ENCODE assay signal across 9 mouse cellular contexts in the genomic region with DNA sequence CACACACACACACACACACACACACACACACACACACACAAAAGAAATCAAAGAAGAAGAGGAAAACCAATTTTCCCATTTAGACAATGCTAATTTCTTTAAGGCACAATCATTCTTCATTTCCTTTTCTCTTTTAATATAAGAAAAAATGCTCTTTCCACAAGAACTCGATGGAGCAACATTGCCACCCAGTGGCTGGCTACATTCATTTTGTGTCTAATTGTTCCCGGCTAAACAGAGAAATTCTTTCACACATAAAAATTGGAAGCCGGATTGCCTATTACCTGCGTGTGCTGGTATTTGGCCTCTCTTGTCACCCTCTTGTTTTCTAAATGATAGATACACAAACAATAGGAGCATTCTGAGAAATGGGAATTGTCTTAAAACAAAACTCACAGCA.
A peak's percentile ranks its signal among the peaks of the same experiment; 100 is the strongest.
DNase-seq lines count a peak whose midpoint lies in the region; ATAC-seq and TF ChIP-seq lines count a peak whose summit lies in the region.
"Had no signal": no experiment of that assay in that cellular context is flagged by ENCODE, and none has a peak within 500 bp of the region (broad histone marks: within the 10 kb centered on the region; RNA-seq: fewer than 3 reads in every experiment).

No protein-coding gene starts in this region.

- no peaks in the 10 kb centered on the region for H3K36me3 ChIP-seq in intestine, postnatal 0 days (ENCODE audit: control insufficient read depth, insufficient read depth)
- H3K36me3 ChIP-seq in intestine, embryonic 16.5 days (ENCODE audit: control insufficient read depth, insufficient read depth, low read length) = no peaks in the 10 kb centered on the region
- H3K36me3 ChIP-seq in embryonic facial prominence, embryonic 14.5 days (ENCODE audit: control insufficient read depth, insufficient read depth, low read length) = no peaks in the 10 kb centered on the region
- H3K36me3 ChIP-seq in stomach, embryonic 14.5 days (ENCODE audit: control insufficient read depth, insufficient read depth, low read length) = no peaks in the 10 kb centered on the region

- TF ChIP-seq CTCF in intestine, postnatal 0 days (IDR thresholded peaks at IDR 0.05; ENCODE audit: low read depth) = peak; percentile 72
- TF ChIP-seq CTCF in layer of hippocampus, adult 2 months (conservative IDR thresholded peaks at IDR 0.05) = peak; percentile 82

- H3K4me3 ChIP-seq in intestine, postnatal 0 days (ENCODE audit: low read depth, low read length) = no peak overlapping the region
- H3K4me3 ChIP-seq in intestine, embryonic 16.5 days (ENCODE audit: low read length) = no peak overlapping the region
- no peak overlapping the region for H3K4me3 ChIP-seq in embryonic facial prominence, embryonic 14.5 days (ENCODE audit: low read depth, low read length)
- no peak overlapping the region for H3K4me3 ChIP-seq in layer of hippocampus, adult 2 months
- no peak overlapping the region for H3K4me3 ChIP-seq in stomach, embryonic 14.5 days (ENCODE audit: low read depth, low read length)

- no peaks in the 10 kb centered on the region for H3K4me1 ChIP-seq in intestine, postnatal 0 days (replicated peaks; ENCODE audit: control insufficient read depth, insufficient read depth, low read length)
- H3K4me1 ChIP-seq in intestine, embryonic 16.5 days (ENCODE audit: control insufficient read depth, insufficient read depth, low read length) = no peaks in the 10 kb centered on the region
- no peaks in the 10 kb centered on the region for H3K4me1 ChIP-seq in embryonic facial prominence, embryonic 14.5 days (ENCODE audit: control insufficient read depth, insufficient read depth, low read length)
- H3K4me1 ChIP-seq in stomach, embryonic 14.5 days (ENCODE audit: control insufficient read depth, insufficient read depth, low read length) = no peaks in the 10 kb centered on the region

- no peak overlapping the region for H3K4me2 ChIP-seq in intestine, postnatal 0 days (replicated peaks; ENCODE audit: low read depth)
- no peak overlapping the region for H3K4me2 ChIP-seq in intestine, embryonic 16.5 days (ENCODE audit: low read depth, low read length)
- no peak overlapping the region for H3K4me2 ChIP-seq in embryonic facial prominence, embryonic 14.5 days (ENCODE audit: low read depth, low read length)
- H3K4me2 ChIP-seq in stomach, embryonic 14.5 days (replicated peaks; ENCODE audit: low read depth, low read length) = 0 out of 2 replicates have a peak overlapping the region, but pooled peaks have one; percentile 14

- WGBS in intestine, postnatal 0 days = 15% methylated on average over 4 of the region's 4 CpGs
- 9% methylated on average over 4 of the region's 4 CpGs for WGBS in intestine, embryonic 16.5 days
- 20% methylated on average over 4 of the region's 4 CpGs for WGBS in embryonic facial prominence, embryonic 14.5 days
- WGBS in stomach, embryonic 14.5 days = 12% methylated on average over 4 of the region's 4 CpGs

- H3K9ac ChIP-seq in intestine, postnatal 0 days (ENCODE audit: low read depth, low read length) = no peak overlapping the region
- no peak overlapping the region for H3K9ac ChIP-seq in intestine, embryonic 16.5 days (ENCODE audit: low read depth, low read length)
- no peak overlapping the region for H3K9ac ChIP-seq in embryonic facial prominence, embryonic 14.5 days (ENCODE audit: low read depth, low read length)
- no peak overlapping the region for H3K9ac ChIP-seq in stomach, embryonic 14.5 days (replicated peaks; ENCODE audit: low read depth, low read length)
- H3K9ac ChIP-seq: liver, embryonic 14.5 days had no signal

- no peaks in the 10 kb centered on the region for H3K27me3 ChIP-seq in intestine, postnatal 0 days (replicated peaks; ENCODE audit: control insufficient read depth, insufficient read depth, low read length)
- H3K27me3 ChIP-seq in intestine, embryonic 16.5 days (replicated peaks; ENCODE audit: control insufficient read depth, insufficient read depth, low read length) = no peaks in the 10 kb centered on the region
- no peaks in the 10 kb centered on the region; the same call in 1 of the 2 replicates for H3K27me3 ChIP-seq in embryonic facial prominence, embryonic 14.5 days (replicated peaks; ENCODE audit: control insufficient read depth, insufficient read depth, low read length)
- H3K27me3 ChIP-seq in stomach, embryonic 14.5 days (ENCODE audit: control insufficient read depth, insufficient read depth, low read length) = no peaks in the 10 kb centered on the region

- no peak overlapping the region for H3K27ac ChIP-seq in intestine, postnatal 0 days (ENCODE audit: low read depth, low read length)
- H3K27ac ChIP-seq in intestine, embryonic 16.5 days (ENCODE audit: low read length) = no peak overlapping the region
- H3K27ac ChIP-seq in embryonic facial prominence, embryonic 14.5 days (replicated peaks; ENCODE audit: low read depth, low read length) = no peak overlapping the region
- H3K27ac ChIP-seq in layer of hippocampus, adult 2 months = no peak overlapping the region
- no peak overlapping the region for H3K27ac ChIP-seq in stomach, embryonic 14.5 days (ENCODE audit: low read length)
- H3K27ac ChIP-seq: liver, embryonic 14.5 days had no signal

- H3K9me3 ChIP-seq in intestine, postnatal 0 days (ENCODE audit: control insufficient read depth) = no peaks in the 10 kb centered on the region
- no peaks in the 10 kb centered on the region for H3K9me3 ChIP-seq in intestine, embryonic 16.5 days (ENCODE audit: control insufficient read depth, low read length)
- H3K9me3 ChIP-seq in embryonic facial prominence, embryonic 14.5 days (ENCODE audit: control insufficient read depth, low read length) = no peaks in the 10 kb centered on the region
- no peaks in the 10 kb centered on the region for H3K9me3 ChIP-seq in stomach, embryonic 14.5 days (ENCODE audit: control insufficient read depth, low read depth, low read length)

- no peak for ATAC-seq in intestine, postnatal 0 days
- ATAC-seq in intestine, embryonic 16.5 days = no peak
- no peak for ATAC-seq in embryonic facial prominence, embryonic 14.5 days (ENCODE audit: low read depth)
- no peak for ATAC-seq in stomach, embryonic 14.5 days (ENCODE audit: insufficient number of reproducible peaks, insufficient read depth, low FRiP score, low read depth)
- ATAC-seq in CD4-positive, CD25-positive, alpha-beta regulatory T cell, adult 4 months = no peak

- peak; percentile 8 for DNase-seq in adrenal gland, adult 2 months
- peak; percentile 67 for DNase-seq in embryonic facial prominence, embryonic 14.5 days (ENCODE audit: low spot score)
- DNase-seq in layer of hippocampus, adult 2 months (ENCODE audit: low spot score in 2 of 2) = peak; percentile 67 to 79
- peak; percentile 2 for DNase-seq in lung, postnatal 25 days (ENCODE audit: low spot score)

Comparison
In these comparisons a context has a peak if more than half of its experiments do, and no peak if none do; other contexts are left out.
1. DNase-seq: peak in every context shown above with its lines; median percentile 73 in layer of hippocampus, adult 2 months; 67 in embryonic facial prominence, embryonic 14.5 days; 8 in adrenal gland, adult 2 months; 2 in lung, postnatal 25 days.